Mouse (Mus musculus) myocyte (in vitro differentiated cells): ENCODE data around the gene Bcl9.

ENCODE experiments used
- CEBPB ChIP-seq: IDR thresholded peaks from 2 replicates; pipeline ENCODE4 v1.6.1; 2011; ENCODE audit warnings: mild to moderate bottlenecking, moderate library complexity; ENCODE audit not compliant: poor library complexity, insufficient read depth, severe bottlenecking
- E2F4 ChIP-seq: IDR thresholded peaks from one replicate; pipeline ENCODE4 v1.6.1; 2011; ENCODE audit warnings: mild to moderate bottlenecking, control low read depth, moderate library complexity; ENCODE audit not compliant: insufficient read depth
- MAX ChIP-seq: IDR thresholded peaks from one replicate; pipeline ENCODE4 v1.6.1; 2011; ENCODE audit warnings: low read depth, mild to moderate bottlenecking, control low read depth
- MYOG ChIP-seq, 3 experiments: IDR thresholded peaks; one replicate each; pipeline ENCODE4 v1.6.1; 2011; ENCODE audit warnings: control low read depth in 2 of 3, low read depth in 2 of 3, mild to moderate bottlenecking in 2 of 3; ENCODE audit not compliant: insufficient read length in 2 of 3, control insufficient read depth in 1 of 3, insufficient read depth in 1 of 3
- POLR2A ChIP-seq: IDR thresholded peaks from one replicate; pipeline ENCODE4 v1.6.1; 2011; ENCODE audit warnings: low read depth, mild to moderate bottlenecking, control low read depth, moderate library complexity; ENCODE audit not compliant: insufficient read length
- POLR2AphosphoS2 ChIP-seq: IDR thresholded peaks from one replicate; pipeline ENCODE4 v1.6.1; 2011; ENCODE audit warnings: low read depth, control low read depth; ENCODE audit not compliant: insufficient read length
- REST ChIP-seq: IDR thresholded peaks from one replicate; pipeline ENCODE4 v1.6.1; 2011; ENCODE audit warnings: mild to moderate bottlenecking, control low read depth, moderate library complexity; ENCODE audit not compliant: insufficient read depth, insufficient read length
- SRF ChIP-seq: IDR thresholded peaks from one replicate; pipeline ENCODE4 v1.6.1; 2011; ENCODE audit warnings: low read depth; ENCODE audit not compliant: control insufficient read depth, insufficient read length
- TCF12 ChIP-seq: IDR thresholded peaks from one replicate; pipeline ENCODE4 v1.6.1; 2011; ENCODE audit warnings: mild to moderate bottlenecking, control low read depth; ENCODE audit not compliant: poor library complexity, insufficient read depth, severe bottlenecking
- TCF3 ChIP-seq: IDR thresholded peaks from one replicate; pipeline ENCODE4 v1.6.1; 2011; ENCODE audit warnings: low read depth, control low read depth; ENCODE audit not compliant: insufficient read length
- USF1 ChIP-seq: IDR thresholded peaks from one replicate; pipeline ENCODE4 v1.6.1; 2011; ENCODE audit warnings: low read depth, mild to moderate bottlenecking, control low read depth, moderate library complexity

DNA sequence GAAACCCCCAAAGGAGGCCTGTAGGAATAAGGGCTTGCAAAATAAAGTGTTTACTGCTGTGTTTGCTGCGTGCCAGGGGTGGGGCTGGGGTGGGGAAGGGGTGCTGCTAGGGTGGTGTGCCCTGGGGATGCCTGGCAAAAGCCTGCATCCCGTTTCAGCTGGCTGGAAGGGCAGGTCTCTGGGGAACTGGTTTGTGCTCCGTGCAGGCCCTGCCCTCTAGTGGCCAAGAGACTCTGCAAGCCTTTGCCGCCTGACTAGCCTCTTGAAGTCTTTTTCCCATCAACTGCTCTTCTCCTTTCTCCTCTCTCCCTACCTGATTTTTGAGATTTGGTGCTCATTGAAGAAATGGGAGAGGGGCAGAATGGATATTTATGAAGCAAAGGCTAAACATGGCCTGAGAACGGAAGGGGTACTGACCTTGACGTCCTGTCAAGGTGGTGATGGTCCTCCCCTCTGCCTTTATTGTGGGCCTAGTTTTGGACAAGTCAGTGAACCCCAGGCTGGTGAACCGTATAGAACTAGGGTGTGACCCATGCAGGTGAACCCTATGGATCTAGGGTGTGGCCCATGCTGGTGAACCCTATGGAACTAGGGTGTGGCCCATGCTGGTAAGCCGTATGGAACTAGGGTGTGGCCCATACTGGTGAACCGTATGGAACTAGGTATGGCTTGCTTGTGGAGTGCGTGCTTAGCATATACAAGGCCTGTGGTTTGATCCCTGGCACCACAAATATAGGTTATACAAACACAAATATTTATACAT is 112.4 kb downstream of the Bcl9 start:
- TF ChIP-seq POLR2A: no peak
- no peak for TF ChIP-seq E2F4
- no peak for TF ChIP-seq MAX
- no peak for TF ChIP-seq USF1
- TF ChIP-seq POLR2AphosphoS2: no peak
- no peak for TF ChIP-seq MYOG (IDR thresholded peaks at IDR 0.05; ENCODE audit: control insufficient read depth in 1 of 3, insufficient read depth in 1 of 3, insufficient read length in 2 of 3, low read depth in 2 of 3)
- TF ChIP-seq CEBPB: no peak
- TF ChIP-seq TCF3: no peak
- TF ChIP-seq TCF12: no peak
- no peak for TF ChIP-seq SRF
- no peak for TF ChIP-seq REST
